Mouse (Mus musculus) heart, adult 2 months (tissue): ENCODE results near the gene Exo1.

Experiments used
- CTCF ChIP-seq: fragments of 200-600 bp; IDR thresholded peaks from 2 replicates; pipeline ENCODE4 v1.8.1; 2022; ENCODE audit warnings: antibody characterized with exemption, mild to moderate bottlenecking, moderate library complexity
- EP300 ChIP-seq: fragments of 200-500 bp; IDR thresholded peaks from 2 replicates; pipeline ENCODE4 v1.6.1; 2011; ENCODE audit warnings: low read depth, low read length, control low read depth; ENCODE audit not compliant: insufficient read depth
- POLR2A ChIP-seq: fragments of 200-500 bp; IDR thresholded peaks from 2 replicates; pipeline ENCODE4 v1.6.1; 2011; ENCODE audit warnings: mild to moderate bottlenecking, low read depth, low read length, control low read depth; ENCODE audit not compliant: insufficient read depth

GRCm38 (mm10) chr1:175867050-175867449 is 13.3 kb upstream of the Exo1 start:
- no peak for TF ChIP-seq EP300
- no peak for TF ChIP-seq POLR2A
- TF ChIP-seq CTCF = no peak
